Mouse (Mus musculus) MEL (cell line): Measurements from ENCODE around the gene Dhrs3.

Source experiments
- BHLHE40 ChIP-seq: IDR thresholded peaks from 2 replicates; pipeline ENCODE4 v1.6.1; 2012; ENCODE audit warnings: low read depth, mild to moderate bottlenecking, inconsistent platforms, low read length, improper control_type of control experiment, borderline replicate concordance
- CTCF ChIP-seq, 3 experiments: IDR thresholded peaks in 2 of 3; conservative IDR thresholded peaks in 1 of 3; 2 replicates each; pipeline ENCODE4 v1.5.1; 2011 to 2012; ENCODE audit warnings: low read length in 3 of 3, low read depth in 2 of 3, mild to moderate bottlenecking in 2 of 3, improper control_type of control experiment in 1 of 3, inconsistent platforms in 1 of 3, mixed read lengths in 1 of 3, moderate library complexity in 1 of 3; ENCODE audit not compliant: control insufficient read depth in 1 of 3, insufficient read depth in 1 of 3, poor library complexity in 1 of 3, severe bottlenecking in 1 of 3
- EP300 ChIP-seq, 2 experiments: IDR thresholded peaks; 2 replicates each; pipeline ENCODE4 v1.6.1; 2011; ENCODE audit warnings: improper control_type of control experiment in 2 of 2, low read length in 2 of 2, low read depth in 1 of 2, mild to moderate bottlenecking in 1 of 2
- MAZ ChIP-seq: IDR thresholded peaks from 2 replicates; pipeline ENCODE4 v1.6.1; 2012; ENCODE audit warnings: low read depth, mild to moderate bottlenecking, inconsistent platforms, low read length, improper control_type of control experiment
- NELFE ChIP-seq: IDR thresholded peaks from 2 replicates; pipeline ENCODE4 v1.6.1; 2011; ENCODE audit warnings: low read depth, low read length, improper control_type of control experiment
- POLR2A ChIP-seq, 2 experiments: IDR thresholded peaks; 2 replicates each; pipeline ENCODE4 v1.6.1; 2011 to 2012; ENCODE audit warnings: low read length in 2 of 2, mild to moderate bottlenecking in 2 of 2, control low read depth in 1 of 2, improper control_type of control experiment in 1 of 2, low read depth in 1 of 2, moderate library complexity in 1 of 2; ENCODE audit not compliant: control insufficient read depth in 1 of 2, insufficient read depth in 1 of 2, poor library complexity in 1 of 2
- RCOR1 ChIP-seq: IDR thresholded peaks from 2 replicates; pipeline ENCODE4 v1.6.1; 2012; ENCODE audit warnings: low read depth, mild to moderate bottlenecking, inconsistent platforms, low read length, improper control_type of control experiment
- SMC3 ChIP-seq: IDR thresholded peaks from 2 replicates; pipeline ENCODE4 v1.6.1; 2011; ENCODE audit warnings: low read depth, low read length, improper control_type of control experiment
- TCF12 ChIP-seq: IDR thresholded peaks from 2 replicates; pipeline ENCODE4 v1.6.1; 2014; ENCODE audit warnings: low read depth, mild to moderate bottlenecking, inconsistent platforms, low read length, improper control_type of control experiment, moderate library complexity
- UBTF ChIP-seq: IDR thresholded peaks from 2 replicates; pipeline ENCODE4 v1.6.1; 2012; ENCODE audit warnings: low read depth, mild to moderate bottlenecking, inconsistent platforms, low read length, improper control_type of control experiment, moderate library complexity, borderline replicate concordance; ENCODE audit not compliant: insufficient read depth
- USF1 ChIP-seq: IDR thresholded peaks from 2 replicates; pipeline ENCODE4 v1.6.1; 2014; ENCODE audit warnings: low read depth, mild to moderate bottlenecking, inconsistent platforms, low read length, improper control_type of control experiment, moderate library complexity
- USF2 ChIP-seq, 2 experiments: IDR thresholded peaks; 2 replicates each; pipeline ENCODE4 v1.6.1; 2011 to 2012; ENCODE audit warnings: improper control_type of control experiment in 2 of 2, low read length in 2 of 2, borderline replicate concordance in 1 of 2, inconsistent platforms in 1 of 2, low read depth in 1 of 2, mild to moderate bottlenecking in 1 of 2; ENCODE audit not compliant: insufficient read depth in 1 of 2
- ZC3H11A ChIP-seq: IDR thresholded peaks from 2 replicates; pipeline ENCODE4 v1.6.1; 2012; ENCODE audit warnings: low read depth, mild to moderate bottlenecking, inconsistent platforms, low read length, improper control_type of control experiment
- ZNF384 ChIP-seq: IDR thresholded peaks from 2 replicates; pipeline ENCODE4 v1.6.1; 2012; ENCODE audit warnings: low read depth, mild to moderate bottlenecking, inconsistent platforms, low read length, improper control_type of control experiment

GRCm38 (mm10) chr4:144868584-144868983 lies 24.0 kb upstream of the Dhrs3 start:
- TF ChIP-seq TCF12 = no peak
- TF ChIP-seq CTCF (IDR thresholded peaks at IDR 0.05 in 2 of 3, conservative IDR thresholded peaks at IDR 0.05 in 1 of 3; ENCODE audit: control insufficient read depth in 1 of 3, insufficient read depth in 1 of 3, low read depth in 2 of 3, low read length in 3 of 3, poor library complexity in 1 of 3, severe bottlenecking in 1 of 3) = no peak
- no peak for TF ChIP-seq ZNF384
- TF ChIP-seq USF2 (IDR thresholded peaks at IDR 0.05; ENCODE audit: borderline replicate concordance in 1 of 2, insufficient read depth in 1 of 2, low read depth in 1 of 2, low read length in 2 of 2) = no peak
- TF ChIP-seq USF1 = no peak
- TF ChIP-seq POLR2A (IDR thresholded peaks at IDR 0.05; ENCODE audit: control insufficient read depth in 1 of 2, insufficient read depth in 1 of 2, low read depth in 1 of 2, low read length in 2 of 2, poor library complexity in 1 of 2) = no peak
- no peak for TF ChIP-seq NELFE
- no peak for TF ChIP-seq UBTF
- no peak for TF ChIP-seq EP300 (IDR thresholded peaks at IDR 0.05; ENCODE audit: low read depth in 1 of 2, low read length in 2 of 2)
- TF ChIP-seq BHLHE40 = no peak
- TF ChIP-seq RCOR1 = no peak
- no peak for TF ChIP-seq ZC3H11A
- TF ChIP-seq SMC3 = no peak
- TF ChIP-seq MAZ = no peak
